8 mouse cellular contexts compared by ENCODE assay signal in the genomic region with DNA sequence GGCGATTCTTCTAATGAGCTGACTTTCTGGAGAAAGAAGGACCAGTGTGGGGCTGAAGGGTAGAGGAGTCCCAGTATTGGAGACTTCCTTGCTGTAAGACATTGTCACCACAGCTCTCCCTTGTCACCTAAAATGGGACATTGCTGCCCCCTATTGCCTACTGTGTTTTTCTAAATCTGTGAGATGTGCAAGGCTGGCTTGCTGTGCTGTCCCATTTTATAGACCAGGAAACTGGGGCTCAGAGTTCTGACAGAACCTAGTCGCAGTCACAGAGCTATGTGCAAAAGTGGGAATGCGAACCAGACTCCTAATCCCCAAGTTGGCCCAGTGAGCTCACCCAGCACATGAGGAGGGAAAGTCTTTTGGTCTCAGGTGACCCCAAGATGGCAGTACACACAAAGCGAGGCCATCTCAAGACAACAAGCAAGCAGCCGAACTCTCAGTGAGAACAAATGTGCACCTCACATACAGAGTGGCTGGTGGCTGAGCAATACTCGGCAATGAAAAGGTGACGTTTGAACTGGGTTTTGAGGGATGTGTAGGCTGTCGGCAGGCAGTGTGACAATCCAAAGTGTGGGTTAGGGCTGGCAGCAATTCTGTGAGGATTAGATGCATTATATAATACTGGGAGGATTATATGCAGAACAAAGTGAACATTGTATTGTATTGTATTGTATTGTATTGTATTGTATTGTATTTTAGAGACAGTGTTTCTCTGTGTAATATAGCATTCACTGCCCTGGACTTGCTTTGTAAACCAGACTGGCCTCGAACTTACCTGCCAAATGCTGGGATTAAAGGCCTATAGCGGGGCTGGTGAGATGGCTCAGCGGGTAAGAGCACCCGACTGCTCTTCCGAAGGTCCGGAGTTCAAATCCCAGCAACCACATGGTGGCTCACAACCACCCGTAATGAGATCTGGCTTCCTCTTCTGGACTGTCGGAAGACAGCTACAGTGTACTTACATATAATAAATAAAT. TPM values are rescaled to one million over a fixed set of nuclear protein-coding genes. Genes with fewer than 3 reads are reported as not detected.
DNase-seq lines count a peak whose midpoint lies in the region; ATAC-seq and TF ChIP-seq lines count a peak whose summit lies in the region.

No protein-coding gene starts in this region.

- H3K9me3 ChIP-seq in forebrain, embryonic 14.5 days (replicated peaks; ENCODE audit: control insufficient read depth, low read length), result no peaks in the 10 kb centered on the region
- no peaks in the 10 kb centered on the region for H3K9me3 ChIP-seq in forebrain, embryonic 15.5 days

- H3K79me2 ChIP-seq in myocyte (ENCODE audit: control insufficient read depth, insufficient read depth), result peaks cover 32% of the 10 kb centered on the region

- TF ChIP-seq POLR2A in myocyte (IDR thresholded peaks at IDR 0.05; ENCODE audit: insufficient read length, low read depth), result no peak

- no peaks in the 10 kb centered on the region for H3K27me3 ChIP-seq in forebrain, embryonic 14.5 days (replicated peaks; ENCODE audit: control insufficient read depth, insufficient read depth, low read length)
- no peaks in the 10 kb centered on the region for H3K27me3 ChIP-seq in forebrain, embryonic 15.5 days
- no peaks in the 10 kb centered on the region for H3K27me3 ChIP-seq in myocyte (ENCODE audit: control insufficient read depth, insufficient read depth, insufficient read length)

- no peak overlapping the region for H3K27ac ChIP-seq in forebrain, embryonic 14.5 days (ENCODE audit: low read depth, low read length)
- no peak overlapping the region for H3K27ac ChIP-seq in forebrain, embryonic 15.5 days (replicated peaks)

- ATAC-seq in forebrain, embryonic 14.5 days, result no peak
- ATAC-seq in forebrain, embryonic 15.5 days (replicated peaks), result no peak

- no peak overlapping the region for H3ac ChIP-seq in myocyte (ENCODE audit: control insufficient read depth, insufficient read length)

- peak; percentile 51 for DNase-seq in forebrain, embryonic 14.5 days (ENCODE audit: low spot score)
- DNase-seq in 3T3-L1 (ENCODE audit: low read depth, low spot score), result peak; percentile 84
- peak; percentile 72 for DNase-seq in adrenal gland, postnatal 10 days
- peak; percentile 66 to 78 for DNase-seq in frontal cortex, postnatal 36 days (ENCODE audit: low spot score in 2 of 2)
- DNase-seq in layer of hippocampus, postnatal 14 days (ENCODE audit: low spot score in 2 of 2), result peak; percentile 55 to 81
- peak; percentile 66 for DNase-seq in thymus, postnatal 4 days

- H3K4me2 ChIP-seq in forebrain, embryonic 14.5 days (ENCODE audit: low read length), result no peak overlapping the region
- no peak overlapping the region for H3K4me2 ChIP-seq in forebrain, embryonic 15.5 days (replicated peaks)
- no peak overlapping the region for H3K4me2 ChIP-seq in myocyte (ENCODE audit: low read depth)

- H3K9ac ChIP-seq in forebrain, embryonic 14.5 days (ENCODE audit: low read length), result no peak overlapping the region
- no peak overlapping the region for H3K9ac ChIP-seq in forebrain, embryonic 15.5 days (replicated peaks)

- H3K36me3 ChIP-seq in forebrain, embryonic 14.5 days (ENCODE audit: control insufficient read depth, insufficient read depth, low read length), result peaks cover 19% of the 10 kb centered on the region
- peaks cover 7% of the 10 kb centered on the region for H3K36me3 ChIP-seq in forebrain, embryonic 15.5 days
- peaks cover 7% of the 10 kb centered on the region for H3K36me3 ChIP-seq in myocyte (ENCODE audit: control insufficient read depth, insufficient read depth)

- WGBS in forebrain, embryonic 14.5 days, result 72% methylated on average over 15 of the region's 16 CpGs
- WGBS in forebrain, embryonic 15.5 days, result 77% methylated on average over 16 of the region's 16 CpGs

- peaks cover 12% of the 10 kb centered on the region for H3K4me1 ChIP-seq in forebrain, embryonic 14.5 days (ENCODE audit: control insufficient read depth, insufficient read depth, low read length)
- H3K4me1 ChIP-seq in forebrain, embryonic 15.5 days, result peaks cover 22% of the 10 kb centered on the region

- H3K4me3 ChIP-seq in forebrain, embryonic 14.5 days (ENCODE audit: low read depth, low read length), result no peak overlapping the region
- H3K4me3 ChIP-seq in forebrain, embryonic 15.5 days, result no peak overlapping the region
- peak overlapping the region; percentile 52 for H3K4me3 ChIP-seq in myocyte

TF ChIP-seq in myocyte, 11 proteins besides CTCF, POLR2A, EP300 and RAD21:
- no peak for TF ChIP-seq MYOG (IDR thresholded peaks at IDR 0.05; ENCODE audit: control insufficient read depth in 1 of 3, insufficient read depth in 1 of 3, insufficient read length in 2 of 3, low read depth in 2 of 3)
- TF ChIP-seq MAX (IDR thresholded peaks at IDR 0.05; ENCODE audit: low read depth), result no peak
- TF ChIP-seq TCF3 (IDR thresholded peaks at IDR 0.05; ENCODE audit: insufficient read length, low read depth), result no peak
- no peak for TF ChIP-seq CEBPB (IDR thresholded peaks at IDR 0.05; ENCODE audit: insufficient read depth, poor library complexity, severe bottlenecking)
- TF ChIP-seq SRF (IDR thresholded peaks at IDR 0.05; ENCODE audit: control insufficient read depth, insufficient read length, low read depth), result no peak
- TF ChIP-seq E2F4 (IDR thresholded peaks at IDR 0.05; ENCODE audit: insufficient read depth), result no peak
- TF ChIP-seq TCF12 (IDR thresholded peaks at IDR 0.05; ENCODE audit: insufficient read depth, poor library complexity, severe bottlenecking), result no peak
- TF ChIP-seq REST (IDR thresholded peaks at IDR 0.05; ENCODE audit: insufficient read depth, insufficient read length), result no peak
- no peak for TF ChIP-seq MYOD1 (IDR thresholded peaks at IDR 0.05; ENCODE audit: control insufficient read depth in 1 of 3, insufficient read length in 2 of 3, low read depth in 2 of 3)
- TF ChIP-seq POLR2AphosphoS2 (IDR thresholded peaks at IDR 0.05; ENCODE audit: insufficient read length, low read depth), result no peak
- no peak for TF ChIP-seq USF1 (IDR thresholded peaks at IDR 0.05; ENCODE audit: low read depth)
TF ChIP-seq in myocyte: peak in this region for 0.

RNA-seq across cellular contexts. Expression of a gene that starts 1.4 kb away (rescaled TPM):
- 416 and 423 TPM in 2 replicates for polyA plus RNA-seq in forebrain, embryonic 14.5 days (2014; fragmentation: Nextera tagmentation; extraction: Ambion mirVana)
- polyA plus RNA-seq in forebrain, embryonic 15.5 days (2015; fragmentation: Nextera tagmentation; extraction: Ambion mirVana), result 372 and 377 TPM in 2 replicates
- total RNA-seq in adrenal gland, postnatal 10 days (2021), result 100 to 1,000 TPM; 212 to 221 TPM
- total RNA-seq in layer of hippocampus, postnatal 14 days (2021), result 100 to 1,000 TPM in 1 of 2 experiments, 10 to 100 TPM in 1; 98.4 to 100 TPM
- 131 TPM for polyA plus RNA-seq in myocyte (2012; fragmentation: generic; extraction: Trizol)

RNA-seq across cellular contexts. Expression of a gene that starts 7.9 kb away (rescaled TPM):
- polyA plus RNA-seq in forebrain, embryonic 14.5 days (2014; fragmentation: Nextera tagmentation; extraction: Ambion mirVana), result 10.4 and 11.0 TPM in 2 replicates
- polyA plus RNA-seq in forebrain, embryonic 15.5 days (2015; fragmentation: Nextera tagmentation; extraction: Ambion mirVana), result 11.6 and 12.8 TPM in 2 replicates
- 10 to 100 TPM; 18.2 to 23.4 TPM for total RNA-seq in adrenal gland, postnatal 10 days (2021)
- total RNA-seq in layer of hippocampus, postnatal 14 days (2021), result 10 to 100 TPM; 41.6 TPM
- 43.1 TPM for polyA plus RNA-seq in myocyte (2012; fragmentation: generic; extraction: Trizol)

RNA-seq across cellular contexts. Expression of a gene that starts 13.6 kb away (rescaled TPM):
- polyA plus RNA-seq in forebrain, embryonic 14.5 days (2014; fragmentation: Nextera tagmentation; extraction: Ambion mirVana), result 16.8 and 21.2 TPM in 2 replicates
- polyA plus RNA-seq in forebrain, embryonic 15.5 days (2015; fragmentation: Nextera tagmentation; extraction: Ambion mirVana), result 28.2 and 28.8 TPM in 2 replicates
- total RNA-seq in adrenal gland, postnatal 10 days (2021), result 10 to 100 TPM; 10.7 to 14.2 TPM
- total RNA-seq in layer of hippocampus, postnatal 14 days (2021), result 10 to 100 TPM; 22.8 to 25.5 TPM
- 5.3 TPM for polyA plus RNA-seq in myocyte (2012; fragmentation: generic; extraction: Trizol)

RNA-seq across cellular contexts. Expression of a gene that starts 39.8 kb away (rescaled TPM):
- polyA plus RNA-seq in forebrain, embryonic 14.5 days (2014; fragmentation: Nextera tagmentation; extraction: Ambion mirVana), result 79.9 and 81.9 TPM in 2 replicates
- polyA plus RNA-seq in forebrain, embryonic 15.5 days (2015; fragmentation: Nextera tagmentation; extraction: Ambion mirVana), result 70.3 and 70.5 TPM in 2 replicates
- 10 to 100 TPM; 42.0 to 49.9 TPM for total RNA-seq in adrenal gland, postnatal 10 days (2021)
- 10 to 100 TPM; 43.0 to 43.4 TPM for total RNA-seq in layer of hippocampus, postnatal 14 days (2021)
- polyA plus RNA-seq in myocyte (2012; fragmentation: generic; extraction: Trizol), result 37.6 TPM

RNA-seq across cellular contexts. Expression of a gene that starts 39.8 kb away (rescaled TPM):
- 62.9 and 67.3 TPM in 2 replicates for polyA plus RNA-seq in forebrain, embryonic 14.5 days (2014; fragmentation: Nextera tagmentation; extraction: Ambion mirVana)
- 52.6 and 57.3 TPM in 2 replicates for polyA plus RNA-seq in forebrain, embryonic 15.5 days (2015; fragmentation: Nextera tagmentation; extraction: Ambion mirVana)
- total RNA-seq in adrenal gland, postnatal 10 days (2021), result 10 to 100 TPM; 35.3 to 36.8 TPM
- 10 to 100 TPM; 28.5 to 33.2 TPM for total RNA-seq in layer of hippocampus, postnatal 14 days (2021)
- polyA plus RNA-seq in myocyte (2012; fragmentation: generic; extraction: Trizol), result 25.3 TPM
